Mouse (Mus musculus) c-Kit-negative CD71-positive TER-119-positive erythroid progenitor cells, embryonic 14.5 days (primary cell): Measurements from ENCODE around the gene Pafah1b3.

Source experiments
- DNase-seq: peaks from one replicate; pipeline ENCODE4 v3.0.0-alpha.2; 2013; ENCODE audit warnings: low read depth, low spot score

Gene Pafah1b3

DNA sequence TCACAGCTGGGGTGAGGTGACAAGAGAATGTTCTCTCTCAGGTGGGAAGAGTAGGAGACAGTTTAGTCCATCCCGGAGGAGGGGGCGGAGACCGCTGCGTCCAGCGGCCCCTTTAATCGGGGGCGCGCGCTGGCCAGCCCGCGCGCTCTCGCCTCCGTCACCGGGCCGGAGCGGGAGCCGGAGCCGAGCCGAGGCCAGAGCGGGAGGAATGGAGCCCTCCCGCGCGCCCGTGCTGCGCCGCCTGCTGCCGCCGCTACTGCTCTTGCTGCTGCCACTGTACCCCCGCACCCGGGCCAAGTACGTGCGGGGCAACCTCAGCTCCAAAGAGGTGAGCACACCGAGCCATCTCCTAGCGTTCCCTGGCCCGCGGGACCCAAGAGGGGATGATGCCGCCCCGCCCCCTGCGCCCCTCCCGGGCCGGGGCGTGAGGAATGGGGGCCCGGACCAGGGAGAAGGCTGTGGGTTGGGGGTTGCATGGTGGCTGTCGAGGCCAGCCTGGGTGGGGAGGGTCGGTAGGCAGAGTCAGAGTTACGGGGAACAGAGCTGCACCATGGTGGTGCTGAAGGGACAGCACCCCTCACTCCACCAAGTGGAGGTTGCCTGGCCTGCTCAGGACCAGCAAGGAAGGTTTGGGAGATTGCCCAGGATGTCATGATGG, 8.3 kb upstream of the Pafah1b3 start, which contains the start of gene Tmem145:
Gene Tmem145, plus strand, starts transcription at position 151 of the 658 bp plus-strand sequence.
- no peak for DNase-seq

GRCm38 (mm10) chr7:25305481-25305880, 7.7 kb upstream of the Pafah1b3 start:
- DNase-seq, result no peak

GRCm38 (mm10) chr7:25303685-25304006, 5.9 kb upstream of the Pafah1b3 start:
- DNase-seq, result no peak

DNA sequence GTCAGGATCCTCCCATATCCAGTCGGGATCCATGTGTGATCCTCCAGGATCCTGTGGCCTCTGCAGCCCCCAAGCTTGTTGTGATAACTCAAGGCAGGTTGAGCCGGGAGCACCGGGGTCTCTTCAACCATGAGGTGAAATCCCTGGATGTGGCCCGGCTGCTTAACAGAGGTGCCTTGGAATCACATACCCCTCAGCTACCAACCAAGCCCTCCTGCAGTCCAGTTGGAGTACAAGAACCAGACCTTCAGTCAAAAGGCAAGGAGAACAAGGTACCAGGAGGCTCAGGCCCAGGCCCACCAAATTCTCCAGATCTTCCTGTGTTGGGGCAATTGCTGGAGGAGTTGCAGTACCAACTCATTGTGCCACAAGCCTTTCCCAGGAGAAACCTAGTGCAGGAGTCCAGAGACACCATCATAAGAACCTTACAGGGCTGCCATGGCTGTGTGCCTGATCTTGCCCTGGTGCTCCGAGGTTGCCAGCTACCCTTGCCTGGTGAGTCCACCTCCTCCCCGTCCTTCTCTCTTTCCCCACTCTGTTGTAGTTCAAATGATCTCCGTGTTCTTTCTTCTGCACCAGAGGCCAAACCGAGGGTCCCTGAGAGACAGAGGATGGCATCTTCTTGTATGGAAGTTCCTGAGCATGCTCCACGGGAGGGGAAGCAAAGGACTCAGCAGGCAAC, 5.4 kb upstream of the Pafah1b3 start:
- DNase-seq, result no peak

DNA sequence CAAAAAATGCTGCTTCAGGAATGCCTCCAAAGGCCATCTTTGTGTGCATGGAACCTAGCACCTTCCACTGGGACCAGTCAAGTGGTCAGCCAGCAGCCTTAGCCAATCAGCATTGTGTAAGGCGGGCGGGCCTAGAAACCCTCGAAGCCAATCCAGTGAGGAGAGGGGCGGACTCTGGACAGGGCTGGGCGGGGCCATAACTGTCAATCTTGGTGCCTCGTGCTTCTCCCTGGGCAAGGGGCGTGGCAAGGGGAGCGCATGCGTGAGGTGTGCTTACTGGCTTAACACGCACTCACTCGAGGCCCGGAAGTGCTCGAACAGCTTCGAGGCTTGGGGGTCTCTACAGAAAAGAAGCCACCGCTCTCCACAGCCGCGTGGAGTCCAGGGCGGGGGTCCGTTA, 3.3 kb upstream of the Pafah1b3 start, which contains the start of gene Prr19:
Gene Prr19, plus strand, starts transcription at position 349 of the 400 bp plus-strand sequence.
- DNase-seq, result no peak

DNA sequence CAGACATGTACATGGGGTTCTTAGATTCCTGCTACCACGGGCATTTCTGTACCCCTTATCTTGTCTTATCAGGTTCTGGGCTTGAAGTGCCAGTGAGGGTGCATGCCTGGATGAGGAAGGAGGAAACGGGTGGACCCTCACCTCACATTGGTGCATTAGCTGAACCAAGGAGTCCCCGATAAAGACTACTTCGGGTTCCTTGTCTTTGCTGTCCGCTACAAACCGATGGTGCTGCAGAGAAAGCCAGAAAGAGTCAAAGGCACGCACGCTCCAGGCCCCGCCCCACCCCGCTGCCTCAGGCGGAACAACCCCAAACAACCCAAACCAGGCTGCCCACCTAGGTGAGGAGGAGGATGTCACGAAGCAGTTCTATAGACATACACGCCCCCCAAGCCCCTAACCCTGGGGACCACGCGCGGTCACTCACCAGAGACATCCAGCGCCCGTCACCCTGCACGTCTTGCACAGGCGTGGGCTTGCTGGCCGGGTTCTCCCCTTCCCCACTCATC, 787 bp downstream of the Pafah1b3 start:
- no peak for DNase-seq

- no peak for DNase-seq
Measured at GRCm38 (mm10) chr7:25294960-25295722, 2.6 kb downstream of the Pafah1b3 start.

DNA sequence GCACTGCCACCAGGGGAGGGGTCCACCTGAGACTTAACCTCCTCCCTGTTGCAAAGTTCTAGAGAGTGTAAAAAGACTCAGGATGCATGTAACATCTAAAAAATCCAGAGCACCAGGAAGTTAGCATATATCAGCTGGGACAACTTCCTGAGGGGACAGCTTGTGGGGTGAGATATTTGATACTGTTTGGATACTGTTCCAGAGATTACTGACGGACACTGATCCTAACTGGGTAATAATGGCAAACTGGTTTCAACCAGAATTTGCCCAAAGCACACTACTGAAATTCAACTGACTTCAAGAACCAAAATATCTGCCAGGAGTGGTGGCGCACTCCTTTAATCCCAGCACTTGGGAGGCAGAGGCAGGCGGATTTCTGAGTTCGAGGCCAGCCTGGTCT, 3.3 kb downstream of the Pafah1b3 start:
- DNase-seq, result no peak

GRCm38 (mm10) chr7:25293191-25293739, 4.5 kb downstream of the Pafah1b3 start:
- DNase-seq, result no peak

DNA sequence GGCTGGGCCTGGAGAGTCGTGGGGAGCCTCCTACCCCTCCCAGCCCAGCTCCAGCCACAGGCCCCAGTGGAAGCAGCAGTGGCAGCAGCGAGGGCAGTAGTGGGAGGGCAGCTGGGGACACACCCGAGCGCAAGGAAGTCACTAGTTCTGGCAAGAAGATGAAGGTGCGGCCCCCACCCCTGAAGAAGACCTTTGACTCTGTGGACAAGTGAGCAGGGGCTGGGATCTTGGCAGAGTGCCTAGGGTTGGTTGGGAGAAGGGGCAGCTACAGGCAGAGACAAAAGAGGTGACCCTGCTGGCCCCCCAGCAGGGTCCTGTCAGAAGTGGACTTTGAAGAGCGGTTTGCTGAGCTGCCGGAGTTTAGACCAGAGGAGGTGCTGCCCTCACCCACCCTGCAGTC, 5.7 kb downstream of the Pafah1b3 start:
- DNase-seq, result no peak

DNA sequence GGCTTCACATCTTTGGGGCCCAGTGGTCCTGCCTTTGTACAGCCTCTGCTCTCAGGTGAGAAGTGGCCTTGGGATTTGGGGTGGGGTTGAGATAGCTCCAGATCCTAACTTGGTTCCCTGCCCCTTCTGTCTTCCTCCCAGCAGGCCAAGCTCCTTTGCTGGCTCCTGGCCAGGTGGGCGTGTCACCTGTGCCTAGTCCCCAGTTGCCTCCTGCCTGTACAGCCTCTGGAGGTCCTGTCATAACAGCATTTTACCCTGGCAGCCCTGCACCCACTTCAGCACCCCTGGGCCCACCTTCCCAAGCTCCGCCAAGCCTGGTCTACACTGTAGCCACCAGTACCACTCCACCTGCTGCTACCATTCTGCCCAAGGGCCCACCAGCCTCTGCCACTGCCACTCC, 6.9 kb downstream of the Pafah1b3 start:
- DNase-seq, result no peak

DNA sequence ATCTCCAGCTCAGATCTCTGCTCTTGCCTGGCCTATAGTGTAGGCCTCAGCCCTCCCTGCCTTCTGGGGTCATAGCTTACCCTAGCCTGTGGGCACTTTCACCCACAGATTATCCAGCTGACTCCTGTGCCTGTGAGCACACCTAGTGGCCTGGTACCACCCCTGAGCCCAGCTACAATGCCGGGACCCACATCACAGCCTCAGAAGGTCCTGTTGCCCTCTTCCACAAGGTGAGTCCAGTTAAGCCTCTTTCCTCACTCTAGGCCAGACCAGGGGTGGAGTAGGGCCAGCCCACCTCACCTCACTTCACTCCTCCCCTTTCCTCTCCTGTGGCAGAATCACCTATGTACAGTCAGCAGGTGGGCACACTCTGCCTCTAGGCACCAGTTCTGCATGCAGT, 7.3 kb downstream of the Pafah1b3 start:
- DNase-seq, result no peak

GRCm38 (mm10) chr7:25289925-25290324, 7.9 kb downstream of the Pafah1b3 start:
- DNase-seq, result no peak

- no peak for DNase-seq
Measured at GRCm38 (mm10) chr7:25288721-25289120, 9.1 kb downstream of the Pafah1b3 start.

DNA sequence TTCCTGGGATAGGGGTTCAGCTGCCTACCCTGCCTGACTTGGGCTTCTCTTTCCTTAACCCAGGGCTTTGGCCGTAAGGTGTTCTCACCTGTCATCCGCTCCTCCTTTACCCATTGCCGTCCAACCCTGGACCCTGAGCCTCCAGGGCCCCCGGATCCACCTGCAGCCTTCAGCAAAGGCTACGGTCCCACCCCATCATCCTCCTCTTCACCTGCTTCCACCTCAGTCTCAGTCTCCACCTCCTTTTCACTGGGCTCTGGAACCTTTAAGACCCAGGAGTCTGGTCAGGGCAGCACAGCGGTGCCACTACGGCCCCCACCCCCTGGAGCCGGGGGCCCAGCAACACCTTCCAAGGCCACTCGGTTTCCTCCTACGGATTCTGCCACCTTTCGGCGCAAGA, 9.8 kb downstream of the Pafah1b3 start:
- DNase-seq, result no peak

- no peak for DNase-seq
Measured at GRCm38 (mm10) chr7:25286989-25287388, 10.8 kb downstream of the Pafah1b3 start.

DNA sequence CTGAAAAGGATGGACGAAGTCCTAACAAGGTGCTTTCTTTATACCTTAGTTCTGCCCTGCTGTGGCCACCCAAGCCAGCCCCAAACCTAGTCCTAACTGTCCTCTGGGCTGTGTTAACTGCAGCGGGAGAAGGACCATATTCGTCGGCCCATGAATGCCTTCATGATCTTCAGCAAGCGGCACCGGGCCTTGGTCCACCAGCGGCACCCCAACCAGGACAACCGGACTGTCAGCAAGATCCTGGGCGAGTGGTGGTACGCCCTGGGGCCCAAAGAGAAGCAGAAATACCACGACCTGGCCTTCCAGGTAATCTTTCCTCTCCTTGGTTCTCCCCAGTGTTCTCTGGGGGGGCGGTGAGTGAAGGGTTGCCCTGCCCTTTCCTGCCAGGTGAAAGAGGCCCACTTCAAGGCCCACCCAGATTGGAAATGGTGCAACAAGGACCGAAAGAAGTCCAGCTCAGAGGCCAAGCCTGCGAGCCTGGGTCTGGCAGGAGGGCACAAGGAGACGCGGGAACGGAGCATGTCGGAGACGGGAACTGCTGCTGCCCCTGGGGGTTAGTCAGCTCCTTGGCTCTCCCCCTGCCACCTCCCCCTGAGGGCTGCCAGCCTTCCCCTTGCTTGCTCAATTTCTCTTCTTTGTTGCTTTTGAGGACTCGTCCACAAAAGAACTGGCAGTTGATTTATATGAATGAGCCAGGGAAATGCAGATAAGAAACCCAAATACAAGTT, 12.1 kb downstream of the Pafah1b3 start:
- no peak for DNase-seq

DNA sequence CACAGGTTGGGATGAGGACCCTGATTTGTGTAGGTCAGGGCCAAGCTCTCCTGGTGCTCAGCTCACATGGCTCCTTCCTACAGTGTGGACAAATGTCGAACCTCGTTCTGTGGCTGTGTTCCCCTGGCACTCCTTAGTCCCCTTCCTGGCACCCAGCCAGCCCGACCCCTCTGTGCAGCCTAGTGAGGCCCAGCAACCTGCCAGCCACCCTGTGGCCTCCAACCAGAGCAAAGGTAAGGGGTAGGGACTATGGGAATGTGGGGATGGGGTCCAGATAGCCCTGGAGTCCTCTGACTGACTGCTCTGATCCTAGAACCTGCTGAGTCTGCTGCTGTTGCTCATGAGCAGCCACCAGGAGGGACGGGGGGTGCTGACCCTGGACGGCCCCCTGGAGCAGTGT, 13.0 kb downstream of the Pafah1b3 start:
- DNase-seq, result no peak

DNA sequence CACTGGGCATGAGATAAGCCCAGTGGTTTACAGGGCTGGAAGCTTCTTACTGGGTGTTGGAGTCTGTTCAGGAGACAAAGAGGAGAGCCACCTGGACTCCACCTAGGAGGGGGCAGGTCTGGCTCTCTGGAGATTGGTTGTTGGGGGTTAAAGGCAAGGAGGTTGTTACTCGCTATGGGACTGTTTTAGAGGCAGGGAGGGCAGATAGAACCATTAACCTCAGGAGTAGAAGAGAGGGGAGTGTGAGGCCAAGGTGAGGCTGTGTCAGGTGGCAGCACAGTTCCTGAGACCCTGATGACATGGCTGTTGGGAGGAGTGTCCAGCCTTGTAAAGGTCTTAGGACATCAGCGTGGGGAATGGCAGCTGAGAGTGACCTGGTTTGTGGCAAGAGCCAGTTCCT, 13.6 kb downstream of the Pafah1b3 start:
- no peak for DNase-seq

DNA sequence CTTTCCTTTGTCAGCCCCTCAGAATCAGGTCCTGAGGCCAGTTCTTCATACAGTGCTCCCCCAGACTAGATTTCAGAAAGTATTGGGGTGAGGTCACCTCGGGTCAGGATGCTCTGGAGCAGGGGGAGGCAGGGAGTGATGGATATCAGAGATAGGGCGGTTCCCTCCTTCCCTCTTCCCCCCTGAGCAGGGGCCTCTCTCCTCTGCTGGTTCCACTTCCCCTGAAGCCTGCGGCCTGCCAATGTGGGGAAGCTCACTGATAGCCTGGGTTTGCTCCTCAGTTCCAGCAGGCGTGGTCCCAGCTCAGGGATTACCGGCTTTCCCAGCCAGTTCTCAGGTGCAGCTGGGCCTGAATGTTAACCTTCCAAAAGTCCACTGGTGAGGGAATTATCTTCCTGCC, 14.1 kb downstream of the Pafah1b3 start:
- DNase-seq, result no peak

GRCm38 (mm10) chr7:25282731-25283211, 15.0 kb downstream of the Pafah1b3 start:
- DNase-seq, result no peak
